Mouse (Mus musculus) limb, embryonic 11.5 days (tissue): Measurements from ENCODE around the gene Hif3a. TPM values are rescaled to one million over a fixed set of nuclear protein-coding genes. Genes with fewer than 3 reads are reported as not detected.

Experiments used
- ATAC-seq: fragments of 200-750 bp; cut with Nextera tagmentation; 2 replicates; pipeline ENCODE4 v1.8.0; 2017; ENCODE audit warnings: low read depth; ENCODE audit not compliant: insufficient number of reproducible peaks, low FRiP score, low TSS enrichment
- DNase-seq: peaks from one replicate; pipeline ENCODE4 v3.0.0-alpha.2; 2015; ENCODE audit warnings: low spot score
- H3K27ac ChIP-seq: fragments of 300-500 bp; sonication (generic); replicated peaks from 2 replicates; pipeline ENCODE4 v1.5.1; 2014; ENCODE audit warnings: low read depth, mild to moderate bottlenecking, low read length
- H3K27me3 ChIP-seq: fragments of 300-500 bp; sonication (generic); 2 replicates; pipeline ENCODE4 v1.6.1; 2014; ENCODE audit warnings: mild to moderate bottlenecking, low read length, mixed read lengths; ENCODE audit not compliant: control insufficient read depth, insufficient read depth
- H3K36me3 ChIP-seq: fragments of 300-500 bp; sonication (generic); 2 replicates; pipeline ENCODE4 v1.6.1; 2014; ENCODE audit warnings: mild to moderate bottlenecking, low read length, moderate library complexity, mixed read lengths; ENCODE audit not compliant: control insufficient read depth, insufficient read depth
- H3K4me1 ChIP-seq: fragments of 300-500 bp; sonication (generic); 2 replicates; pipeline ENCODE4 v1.6.1; 2014; ENCODE audit warnings: low read length, mixed read lengths; ENCODE audit not compliant: control insufficient read depth, insufficient read depth
- H3K4me2 ChIP-seq: fragments of 300-500 bp; sonication (generic); 2 replicates; pipeline ENCODE4 v1.6.1; 2014; ENCODE audit warnings: low read depth, mild to moderate bottlenecking, moderate library complexity; ENCODE audit not compliant: severe bottlenecking
- H3K4me3 ChIP-seq: fragments of 300-500 bp; sonication (generic); 2 replicates; pipeline ENCODE4 v1.5.1; 2014; ENCODE audit warnings: low read depth, low read length
- H3K9ac ChIP-seq: fragments of 300-500 bp; sonication (generic); 2 replicates; pipeline ENCODE4 v1.6.1; 2014; ENCODE audit warnings: mild to moderate bottlenecking, low read length
- H3K9me3 ChIP-seq: fragments of 300-500 bp; sonication (generic); 2 replicates; pipeline ENCODE4 v1.6.1; 2016; ENCODE audit warnings: low read length; ENCODE audit not compliant: control insufficient read depth
- WGBS: fragments of 180-500 bp; shearing (Covaris S2); extraction: QIAGEN DNeasy Blood & Tissue Kit; methylation state at CpG from one replicate; pipeline ENCODE4 v1.1.7; 2014; 5-methylcytosine and 5-hydroxymethylcytosine counted together
- polyA plus RNA-seq: library from polyadenylated mRNA; unstranded; fragments of >200 nt; fragmentation: Nextera tagmentation; extraction: Ambion mirVana; gene quantifications from 2 replicates; pipeline ENCODE4 v1.2.1, GENCODE M21; 2014

Hif3a gene
- polyA plus RNA-seq, 1 experiment from 2014 or later, result 9.6 TPM

GRCm38 (mm10) chr7:17060031-17060781 lies 2.0 kb downstream of the Hif3a start:
- no peak for ATAC-seq
- H3K9ac ChIP-seq, result no peak overlapping the region
- WGBS, result 75% methylated on average over 9 of the region's 9 CpGs
- peak; percentile 39 for DNase-seq
- peaks cover 43% of the 10 kb centered on the region for H3K4me1 ChIP-seq
- no peak overlapping the region for H3K4me3 ChIP-seq
- no peak overlapping the region; the same call in 1 of the 2 replicates for H3K4me2 ChIP-seq
- no peaks in the 10 kb centered on the region for H3K27me3 ChIP-seq
- no peaks in the 10 kb centered on the region for H3K36me3 ChIP-seq
- H3K9me3 ChIP-seq, result no peaks in the 10 kb centered on the region
- no peak overlapping the region for H3K27ac ChIP-seq

- no peaks in the 10 kb centered on the region for H3K27me3 ChIP-seq
- H3K4me2 ChIP-seq, result no peak overlapping the region; the same call in 1 of the 2 replicates
- DNase-seq (peak; percentile 18), ATAC-seq (no peak)
- no peaks in the 10 kb centered on the region for H3K9me3 ChIP-seq
- peak overlapping the region; percentile 85; the same call in 1 of the 2 replicates for H3K27ac ChIP-seq
- no peak overlapping the region for H3K9ac ChIP-seq
- 90% methylated on average over 3 of the region's 3 CpGs for WGBS
- H3K4me3 ChIP-seq, result no peak overlapping the region
- peaks cover 43% of the 10 kb centered on the region for H3K4me1 ChIP-seq
- H3K36me3 ChIP-seq, result no peaks in the 10 kb centered on the region
These were observed 2.8 kb downstream of the Hif3a start for GRCm38 (mm10) chr7:17059463-17059844.

GRCm38 (mm10) chr7:17058816-17059462 lies 3.3 kb downstream of the Hif3a start:
- Histone ChIP-seq H3K4me3 (no peak overlapping the region), H3K36me3 (no peaks in the 10 kb centered on the region), H3K4me2 (peak overlapping the region; percentile 39), H3K4me1 (peaks cover 43% of the 10 kb centered on the region), H3K9me3 (no peaks in the 10 kb centered on the region), H3K27ac (peak overlapping the region; percentile 85), H3K9ac (no peak overlapping the region), H3K27me3 (no peaks in the 10 kb centered on the region)
- 73% methylated on average over 8 of the region's 8 CpGs for WGBS
- ATAC-seq (no peak), DNase-seq (peak; percentile 20)

GRCm38 (mm10) chr7:17058071-17058689 lies 4.0 kb downstream of the Hif3a start:
- no peaks in the 10 kb centered on the region for H3K27me3 ChIP-seq
- H3K27ac ChIP-seq, result peak overlapping the region; percentile 85
- no peak overlapping the region for H3K4me3 ChIP-seq
- H3K9ac ChIP-seq, result no peak overlapping the region
- H3K4me1 ChIP-seq, result peaks cover 43% of the 10 kb centered on the region
- WGBS, result under 1% methylated on average over 16 of the region's 16 CpGs
- ATAC-seq (peak; percentile 80), DNase-seq (peak; percentile 80)
- H3K36me3 ChIP-seq, result no peaks in the 10 kb centered on the region
- H3K9me3 ChIP-seq, result peaks cover 4% of the 10 kb centered on the region; the same call in 1 of the 2 replicates
- H3K4me2 ChIP-seq, result peak overlapping the region; percentile 39

GRCm38 (mm10) chr7:17056601-17057523 lies 5.4 kb downstream of the Hif3a start:
- 38% methylated on average over 14 of the region's 14 CpGs for WGBS
- Histone ChIP-seq H3K9me3 (peaks cover 4% of the 10 kb centered on the region; the same call in 1 of the 2 replicates), H3K36me3 (no peaks in the 10 kb centered on the region)

GRCm38 (mm10) chr7:17056081-17056581 lies 6.1 kb downstream of the Hif3a start:
- no peaks in the 10 kb centered on the region for H3K27me3 ChIP-seq
- peak overlapping the region; percentile 72 for H3K27ac ChIP-seq
- no peaks in the 10 kb centered on the region for H3K36me3 ChIP-seq
- H3K4me3 ChIP-seq, result peak overlapping the region; percentile 41
- WGBS, result 1% methylated on average over 42 of the region's 42 CpGs
- H3K4me2 ChIP-seq, result peak overlapping the region; percentile 82
- DNase-seq, result peak; percentile 86
- H3K4me1 ChIP-seq, result peaks cover 36% of the 10 kb centered on the region
- ATAC-seq, result peak; percentile 71
- H3K9ac ChIP-seq, result peak overlapping the region; percentile 57
- peaks cover 4% of the 10 kb centered on the region; the same call in 1 of the 2 replicates for H3K9me3 ChIP-seq

More at GRCm38 (mm10) chr7:17056601-17057523, 5.4 kb downstream of the Hif3a start:
- Histone ChIP-seq H3K4me3 (peak overlapping the region; percentile 41), H3K9ac (peak overlapping the region; percentile 57), H3K27me3 (no peaks in the 10 kb centered on the region), H3K4me2 (peak overlapping the region; percentile 82), H3K4me1 (peaks cover 39% of the 10 kb centered on the region), H3K27ac (peak overlapping the region; percentile 72)
- DNase-seq (peak; percentile 60), ATAC-seq (peak; percentile 3; the same call in 1 of the 2 replicates)

- DNase-seq (no peak), ATAC-seq (peak; percentile 7; the same call in 1 of the 2 replicates)
- H3K4me2 ChIP-seq, result peak overlapping the region; percentile 82
- peaks cover 33% of the 10 kb centered on the region for H3K4me1 ChIP-seq
- no peak overlapping the region for H3K27ac ChIP-seq
- H3K4me3 ChIP-seq, result peak overlapping the region; percentile 41; the same call in 1 of the 2 replicates
- no peaks in the 10 kb centered on the region for H3K36me3 ChIP-seq
- 90% methylated on average over 4 of the region's 4 CpGs for WGBS
- H3K9me3 ChIP-seq, result peaks cover 4% of the 10 kb centered on the region; the same call in 1 of the 2 replicates
- H3K9ac ChIP-seq, result no peak overlapping the region
- no peaks in the 10 kb centered on the region for H3K27me3 ChIP-seq
These were observed 6.8 kb downstream of the Hif3a start for GRCm38 (mm10) chr7:17055287-17055946.
